Mouse (Mus musculus): ENCODE data around the gene Capns1.

DNA sequence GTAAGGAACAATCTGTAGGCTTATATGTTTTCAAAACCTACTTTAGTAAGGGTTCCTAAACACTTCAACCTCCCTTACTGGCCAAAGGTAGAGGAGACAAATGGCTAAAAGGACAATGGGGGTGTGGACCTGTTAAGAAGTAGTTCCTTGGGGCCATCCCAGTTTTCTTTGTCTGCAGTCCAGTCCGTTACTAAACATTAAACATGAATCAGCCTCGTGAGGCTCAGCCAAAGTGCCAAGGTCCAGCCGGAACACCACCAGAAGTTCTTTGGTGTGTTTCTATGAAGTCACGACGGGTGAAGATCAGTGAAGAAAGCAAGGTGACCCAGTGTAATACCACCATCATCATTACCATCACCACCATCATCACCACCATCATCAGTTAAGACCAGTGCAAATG, 51.6 kb downstream of the Capns1 start:
- TF ChIP-seq POLR2A (IDR thresholded peaks at IDR 0.05; ENCODE audit: insufficient read depth, low read length): no peak
- no peak for TF ChIP-seq EP300 (IDR thresholded peaks at IDR 0.05; ENCODE audit: insufficient read depth, low read depth, low read length)
- TF ChIP-seq CTCF (IDR thresholded peaks at IDR 0.05; ENCODE audit: low read depth, low read length): no peak
